Mouse (Mus musculus) lung, postnatal 36 days (tissue): ENCODE data around the gene Tspan32.

Experiments used
- DNase-seq: peaks from one replicate; pipeline ENCODE4 v3.0.0; 2022; ENCODE audit warnings: mixed read lengths

The Tspan32 gene

GRCm38 (mm10) chr7:143055499-143056186 is 50.8 kb downstream of the Tspan32 start:
- DNase-seq = no peak

- no peak for DNase-seq
Measured at GRCm38 (mm10) chr7:143057023-143057422, 52.2 kb downstream of the Tspan32 start.

- DNase-seq = no peak
Measured at GRCm38 (mm10) chr7:143057667-143058220, 52.9 kb downstream of the Tspan32 start.

GRCm38 (mm10) chr7:143058221-143058697 is 53.4 kb downstream of the Tspan32 start:
- DNase-seq = no peak

GRCm38 (mm10) chr7:143059202-143059870 is 54.5 kb downstream of the Tspan32 start:
- DNase-seq = peak; percentile 50

GRCm38 (mm10) chr7:143062704-143063103 is 57.9 kb downstream of the Tspan32 start:
- no peak for DNase-seq

- DNase-seq = no peak
Measured at GRCm38 (mm10) chr7:143064226-143064625, 59.4 kb downstream of the Tspan32 start.

- DNase-seq = no peak
Measured at GRCm38 (mm10) chr7:143065692-143066091, 60.8 kb downstream of the Tspan32 start.

- no peak for DNase-seq
Measured at GRCm38 (mm10) chr7:143067469-143067868, 62.6 kb downstream of the Tspan32 start.

- no peak for DNase-seq
Measured at GRCm38 (mm10) chr7:143067897-143068296, 63.1 kb downstream of the Tspan32 start.

- peak; percentile 26 for DNase-seq
Measured at GRCm38 (mm10) chr7:143068316-143068881, 63.6 kb downstream of the Tspan32 start.

GRCm38 (mm10) chr7:143068882-143069591 is 64.2 kb downstream of the Tspan32 start, which contains the start of gene Tssc4:
Tssc4 (plus strand) TSS chr7:143069249.
- DNase-seq = peak; percentile 99
